Mouse (Mus musculus): ENCODE data around the gene Sec31a.

Gene Sec31a

DNA sequence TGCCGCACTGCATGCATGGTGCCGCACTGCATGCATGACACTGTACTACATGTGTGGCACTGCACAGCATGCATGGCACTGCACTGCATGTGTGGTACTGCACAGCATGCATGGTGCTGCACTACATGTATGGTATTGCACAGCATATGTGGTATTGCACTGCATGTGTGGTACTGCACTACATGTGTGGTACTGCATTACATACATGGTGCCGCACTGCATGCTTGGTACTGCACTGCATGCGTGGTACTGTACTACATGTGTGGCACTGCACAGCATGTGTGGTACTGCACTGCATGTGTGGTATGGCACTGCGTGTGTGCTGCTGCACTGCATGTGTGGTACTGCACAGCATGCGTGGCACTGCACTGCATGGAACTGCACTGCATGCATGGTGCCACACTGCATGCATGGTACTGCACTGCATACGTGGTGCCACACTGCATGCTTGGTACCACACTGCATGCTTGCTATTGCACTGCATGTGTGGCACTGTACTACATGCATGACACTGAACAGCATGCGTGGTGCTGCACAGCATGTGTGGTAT lies 65.1 kb downstream of the Sec31a start:
- in situ Hi-C loops (cut with MboI, MseI) = no loop called here

DNA sequence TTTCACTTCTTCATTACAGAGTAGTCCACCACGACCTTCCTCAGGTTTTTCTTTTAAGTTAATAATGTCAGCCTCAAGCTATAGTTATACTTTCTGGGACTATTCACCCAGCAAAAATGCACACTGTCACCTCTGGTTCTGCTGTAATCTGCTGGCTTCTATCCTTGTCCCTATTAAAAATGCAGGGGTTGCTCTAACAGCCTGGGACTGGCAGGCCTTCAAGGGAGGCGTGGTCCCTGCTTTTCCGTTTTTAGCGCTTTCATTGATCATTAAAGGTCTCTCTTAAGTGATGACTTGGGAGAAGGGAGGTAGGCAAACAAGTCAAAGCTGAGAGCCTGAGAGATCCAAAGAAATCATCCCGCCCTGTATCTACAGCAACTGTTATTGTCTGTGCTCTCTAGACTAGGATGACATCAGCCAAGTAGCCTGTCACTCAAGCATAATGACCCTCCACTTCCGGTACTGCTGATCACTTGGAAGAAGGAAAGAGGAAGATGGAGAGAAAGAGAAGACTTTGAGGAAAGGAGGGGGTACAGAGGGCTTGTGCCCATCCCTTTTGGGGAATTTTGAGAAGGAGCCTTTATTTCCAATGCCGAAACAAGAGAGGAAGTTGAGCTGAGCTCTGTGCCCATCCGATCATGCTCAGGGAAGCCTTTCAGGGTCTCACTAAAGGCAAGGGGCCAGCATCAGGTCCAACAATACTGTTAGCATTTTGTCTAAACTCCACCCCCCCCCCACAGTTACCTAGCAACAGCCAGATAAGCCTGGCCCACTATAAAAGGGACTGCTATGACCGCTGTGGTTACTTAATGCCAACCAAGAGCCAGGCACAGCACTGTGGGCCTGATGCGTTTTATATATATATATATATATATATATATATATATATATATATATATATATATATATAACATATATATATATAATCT lies 66.5 kb downstream of the Sec31a start:
- in situ Hi-C loops (cut with MboI, MseI) = loop anchor here (10.0 kb wide), 1 partner anchor 275 kb away; no protein-coding TSS in a partner anchor

- in situ Hi-C loops (cut with MboI, MseI) = loop anchor here (10.0 kb wide), 1 partner anchor 270 kb away; no protein-coding TSS in a partner anchor
Measured at GRCm38 (mm10) chr5:100345118-100345517, 70.9 kb downstream of the Sec31a start.

DNA sequence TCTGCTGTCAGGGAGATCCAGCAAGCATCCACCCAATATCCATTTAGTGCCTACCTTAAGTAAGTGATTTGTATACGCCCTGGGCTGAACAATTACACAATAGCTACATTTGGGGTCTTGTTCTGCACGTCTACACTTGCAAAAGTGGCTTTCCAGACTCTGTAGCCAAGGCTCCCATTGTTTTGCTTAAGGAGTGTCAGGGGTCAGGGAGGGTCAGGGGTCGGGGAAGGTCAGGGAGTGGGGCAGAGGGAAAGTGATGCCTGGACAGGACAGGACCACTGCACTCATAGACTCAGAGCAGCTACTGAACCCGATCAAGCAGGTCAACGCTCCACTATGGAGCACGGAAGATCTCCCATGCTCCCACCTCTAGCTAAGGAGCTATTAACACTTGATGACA lies 72.9 kb downstream of the Sec31a start:
- in situ Hi-C loops (cut with MboI, MseI) = loop anchor here (5.0 to 10.0 kb wide), 2 partner anchors 268 to 411 kb away; no protein-coding TSS in a partner anchor

DNA sequence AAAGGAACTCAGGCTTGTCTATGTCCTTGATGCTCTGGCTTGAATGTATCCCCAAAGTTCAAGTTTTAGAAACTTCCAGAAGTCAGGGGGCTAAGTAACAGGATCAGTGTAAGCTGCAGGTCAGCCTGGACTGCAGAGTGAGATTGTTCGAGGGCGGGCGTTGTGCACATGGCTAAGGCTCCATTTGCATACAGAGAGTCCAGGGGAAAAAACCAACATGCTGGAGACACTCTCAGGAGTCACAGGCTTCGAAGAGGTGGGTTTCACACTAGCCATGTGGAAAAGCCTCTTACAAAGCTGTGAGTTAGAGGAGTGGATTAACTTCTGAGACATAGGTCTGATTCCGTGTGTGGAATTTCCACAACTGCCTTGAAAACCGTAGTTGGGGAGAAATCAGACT lies 73.6 kb downstream of the Sec31a start:
- in situ Hi-C loops (cut with MboI, MseI) = loop anchor here (5.0 to 10.0 kb wide), 2 partner anchors 268 to 410 kb away; no protein-coding TSS in a partner anchor

- in situ Hi-C loops (cut with MboI, MseI) = loop anchor here (5.0 to 10.0 kb wide), 2 partner anchors 266 to 409 kb away; no protein-coding TSS in a partner anchor
Measured at GRCm38 (mm10) chr5:100341042-100341441, 75.0 kb downstream of the Sec31a start.

GRCm38 (mm10) chr5:100337852-100338251 lies 78.2 kb downstream of the Sec31a start:
- in situ Hi-C loops (cut with MboI, MseI) = no loop called here

DNA sequence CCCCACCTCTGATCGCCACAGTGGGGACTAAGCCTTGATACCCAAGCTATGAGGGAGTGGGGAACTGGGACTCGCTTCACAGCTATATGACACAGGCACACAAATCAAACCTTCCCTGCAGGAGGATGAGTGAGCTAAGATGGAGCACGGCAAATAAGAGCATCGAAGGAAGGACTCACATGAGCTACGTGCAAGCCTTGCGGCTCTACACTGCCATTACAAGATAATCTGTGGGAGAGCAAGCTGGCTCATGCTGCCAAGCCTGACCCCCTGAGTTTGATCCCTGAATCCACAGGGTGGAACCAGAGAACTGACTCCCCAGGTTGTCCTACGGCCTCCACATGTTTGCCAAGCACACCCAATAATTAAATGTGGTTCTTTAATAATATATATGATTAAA lies 79.2 kb downstream of the Sec31a start:
- in situ Hi-C loops (cut with MboI, MseI) = no loop called here

GRCm38 (mm10) chr5:100335581-100336080 lies 80.4 kb downstream of the Sec31a start:
- in situ Hi-C loops (cut with MboI, MseI) = no loop called here

DNA sequence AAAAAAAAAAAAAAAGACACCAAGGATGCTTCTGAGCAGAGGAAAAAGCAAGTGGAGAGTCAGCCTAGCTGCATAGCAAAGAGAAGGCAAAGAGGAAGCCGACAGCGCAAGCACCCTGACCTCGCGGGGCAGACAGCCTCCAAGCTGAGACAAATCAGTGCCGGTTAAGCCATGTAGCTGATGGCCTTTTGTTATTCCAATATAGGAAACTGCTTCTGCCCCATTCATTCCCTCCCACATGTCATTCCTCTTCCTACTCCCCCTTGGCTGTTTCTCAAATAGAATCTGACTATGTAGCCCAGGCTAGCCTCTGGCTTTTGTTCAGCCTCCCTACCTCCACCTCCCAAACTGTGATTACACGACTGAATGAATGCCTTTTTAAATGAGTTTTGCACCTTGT lies 81.3 kb downstream of the Sec31a start:
- in situ Hi-C loops (cut with MboI, MseI) = no loop called here

DNA sequence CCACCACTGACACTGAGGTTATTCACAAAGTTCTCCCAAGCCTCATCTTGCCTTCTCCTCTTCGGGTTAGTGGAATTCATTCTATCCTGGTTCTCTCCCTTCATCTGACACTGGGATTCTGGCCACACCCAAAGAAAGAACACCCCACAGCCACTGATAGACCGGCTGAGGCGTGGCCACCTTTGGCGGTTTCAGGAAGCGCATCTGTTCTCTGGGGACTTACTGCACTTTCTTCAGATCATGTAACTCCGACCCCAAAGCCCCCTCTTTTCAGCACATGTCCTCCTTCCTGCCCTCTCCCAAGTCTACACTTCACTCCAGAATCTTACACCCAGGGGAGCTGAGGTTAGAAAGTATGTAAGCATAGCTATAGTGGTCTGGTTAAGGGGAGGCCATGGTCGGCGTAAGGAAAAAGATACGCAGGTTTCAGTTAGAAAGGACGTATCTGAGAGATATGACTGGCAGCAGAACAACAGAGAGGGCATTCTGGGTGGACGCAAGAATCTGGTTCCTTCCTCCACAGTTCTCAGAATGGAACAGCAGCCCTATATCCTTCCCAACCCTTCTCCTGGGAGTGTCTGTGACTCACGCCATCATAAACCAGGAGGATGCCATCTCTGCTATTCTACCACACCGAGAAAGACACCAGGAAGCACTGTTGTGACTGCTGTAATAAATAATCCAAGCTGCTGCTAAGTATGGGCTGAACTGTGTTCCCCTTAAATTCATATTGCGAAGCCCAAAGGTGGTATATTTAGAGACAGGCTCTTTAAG lies 82.2 kb downstream of the Sec31a start:
- in situ Hi-C loops (cut with MboI, MseI) = no loop called here

GRCm38 (mm10) chr5:100332300-100333004 lies 83.6 kb downstream of the Sec31a start:
- in situ Hi-C loops (cut with MboI, MseI) = no loop called here

- in situ Hi-C loops (cut with MboI, MseI) = no loop called here
Measured at GRCm38 (mm10) chr5:100331636-100332035, 84.4 kb downstream of the Sec31a start.

DNA sequence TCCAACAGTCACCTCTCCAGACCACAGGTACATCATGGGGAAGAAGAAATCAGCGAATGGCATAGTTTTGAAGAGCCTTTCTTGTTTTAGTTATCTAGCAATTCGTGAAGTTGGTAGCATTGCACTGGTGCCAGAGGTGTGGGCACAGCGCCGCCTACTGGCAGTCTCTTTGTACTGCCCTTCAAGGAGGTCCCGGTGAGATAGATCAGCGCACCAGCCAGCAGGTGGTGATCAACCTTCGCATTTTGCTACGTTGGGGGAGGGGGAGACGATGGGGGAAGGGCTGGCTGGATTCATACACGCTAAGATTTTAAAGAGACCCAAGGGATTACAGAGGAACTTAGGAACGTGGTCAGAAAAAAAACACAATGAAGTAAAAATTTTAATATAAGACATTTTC lies 94.0 kb downstream of the Sec31a start:
- in situ Hi-C loops (cut with MboI, MseI) = loop anchor here (5.0 kb wide), 1 partner anchor 80 kb away; no protein-coding TSS in a partner anchor

DNA sequence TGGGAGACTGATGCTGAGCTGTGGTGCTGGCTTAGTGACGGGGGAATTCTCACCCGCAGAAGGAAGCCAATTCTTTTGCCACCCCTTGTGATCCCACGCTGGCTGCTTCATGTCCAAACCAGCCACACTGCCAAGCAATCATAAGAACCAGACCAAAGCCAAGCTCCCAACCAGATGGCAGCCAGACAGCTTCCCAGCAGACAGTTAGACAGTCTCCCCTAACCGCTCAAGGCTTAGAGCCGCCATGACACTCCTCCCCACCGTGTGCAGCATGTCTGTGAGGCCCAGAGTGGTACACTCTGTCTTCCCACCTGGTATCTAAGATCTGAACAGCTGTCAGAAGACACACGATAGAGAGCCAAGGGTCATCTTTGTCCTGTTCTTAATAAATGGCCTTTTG lies 98.2 kb downstream of the Sec31a start:
- in situ Hi-C loops (cut with MboI, MseI) = no loop called here

DNA sequence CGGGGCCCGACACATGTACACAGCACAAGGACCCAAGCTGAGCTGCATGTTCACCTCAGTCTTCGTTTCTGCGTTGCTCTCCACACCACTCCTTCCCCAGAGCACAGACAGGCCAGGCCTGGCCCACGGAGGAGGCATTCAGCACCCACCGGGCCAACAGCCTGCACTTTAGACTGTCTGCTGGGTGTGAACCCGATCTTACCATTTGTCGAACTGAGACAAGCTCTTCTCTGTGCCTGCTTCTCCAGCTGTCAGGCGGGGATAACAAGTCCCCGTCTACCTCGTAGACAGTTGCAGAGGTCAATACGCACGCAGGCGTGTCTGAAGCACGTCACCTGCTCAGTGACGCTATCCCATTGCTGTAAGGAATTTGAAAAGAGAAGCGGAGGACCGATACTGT lies 99.0 kb downstream of the Sec31a start:
- in situ Hi-C loops (cut with MboI, MseI) = no loop called here

DNA sequence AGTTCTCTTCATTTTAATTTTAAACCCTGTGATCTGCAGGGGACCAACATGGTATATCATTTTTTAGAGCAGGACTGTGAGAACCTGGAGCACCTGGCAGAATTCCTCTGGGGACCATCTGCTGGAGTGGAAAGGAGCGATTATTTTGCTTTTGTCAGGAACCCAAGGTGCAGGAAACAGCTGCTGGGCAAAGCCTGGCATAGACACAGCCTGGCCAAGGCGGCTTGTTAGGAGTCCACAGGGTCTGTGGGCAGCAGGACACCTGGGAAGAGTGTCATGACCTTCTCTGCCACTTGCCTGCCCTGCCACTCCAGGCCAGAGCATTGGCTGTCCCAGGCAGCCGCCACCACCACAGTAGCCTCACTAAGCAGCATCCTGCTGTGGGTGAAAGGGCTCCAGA lies 100.4 kb downstream of the Sec31a start:
- in situ Hi-C loops (cut with MboI, MseI) = no loop called here

DNA sequence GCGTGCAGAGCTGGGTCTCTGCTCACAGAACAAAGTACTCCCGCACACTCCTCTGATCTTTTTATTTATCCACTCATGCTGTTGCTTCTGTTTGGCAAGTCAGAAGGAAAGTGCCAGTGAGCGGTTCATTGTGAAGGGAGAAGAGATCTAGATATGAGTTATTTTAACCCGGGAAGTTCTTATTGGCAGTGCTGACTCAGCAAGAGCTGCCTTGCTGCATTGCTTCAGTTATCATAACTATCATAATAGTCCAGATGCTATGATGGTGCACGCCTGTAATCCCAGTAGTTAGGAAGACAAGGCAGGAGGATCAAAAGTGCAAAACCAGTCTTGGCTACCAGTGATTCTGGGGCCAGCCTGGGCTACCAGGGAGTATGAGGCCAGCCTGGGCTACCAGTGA lies 103.6 kb downstream of the Sec31a start:
- in situ Hi-C loops (cut with MboI, MseI) = no loop called here
